Mouse (Mus musculus) splenic B cell, adult 2 months (primary cell): ENCODE results near the gene Drd3.

Source experiments
- DNase-seq: peaks from one replicate; pipeline ENCODE4 v3.0.0-alpha.2; 2011; ENCODE audit warnings: low read depth, low spot score
- H3K27me3 ChIP-seq: 2 replicates; pipeline ENCODE4 v1.6.1; 2012; ENCODE audit warnings: mild to moderate bottlenecking, low read length, moderate library complexity, mixed read lengths; ENCODE audit not compliant: control insufficient read depth, poor library complexity, insufficient read depth, severe bottlenecking
- H3K36me3 ChIP-seq: 2 replicates; pipeline ENCODE4 v1.6.1; 2012; ENCODE audit warnings: mild to moderate bottlenecking, low read length, moderate library complexity, mixed read lengths; ENCODE audit not compliant: control insufficient read depth, poor library complexity, insufficient read depth, severe bottlenecking

Drd3 gene

GRCm38 (mm10) chr16:43818404-43818803, 64.6 kb downstream of the Drd3 start:
- no peaks in the 10 kb centered on the region for H3K36me3 ChIP-seq
- no peak for DNase-seq
- H3K27me3 ChIP-seq = no peaks in the 10 kb centered on the region

- DNase-seq = no peak
- Histone ChIP-seq H3K36me3 (no peaks in the 10 kb centered on the region), H3K27me3 (no peaks in the 10 kb centered on the region; the same call in 1 of the 2 replicates)
Measured at GRCm38 (mm10) chr16:43827492-43827891, 73.7 kb downstream of the Drd3 start.

- H3K36me3 ChIP-seq = no peaks in the 10 kb centered on the region
- no peak for DNase-seq
- H3K27me3 ChIP-seq = no peaks in the 10 kb centered on the region; the same call in 1 of the 2 replicates
Measured at GRCm38 (mm10) chr16:43831957-43832356, 78.1 kb downstream of the Drd3 start.

GRCm38 (mm10) chr16:43841236-43841635, 87.4 kb downstream of the Drd3 start:
- DNase-seq = no peak
- Histone ChIP-seq H3K27me3 (no peaks in the 10 kb centered on the region), H3K36me3 (no peaks in the 10 kb centered on the region)

- H3K36me3 ChIP-seq = no peaks in the 10 kb centered on the region
- no peaks in the 10 kb centered on the region for H3K27me3 ChIP-seq
- DNase-seq = no peak
Measured at GRCm38 (mm10) chr16:43849839-43850238, 96.0 kb downstream of the Drd3 start.

DNA sequence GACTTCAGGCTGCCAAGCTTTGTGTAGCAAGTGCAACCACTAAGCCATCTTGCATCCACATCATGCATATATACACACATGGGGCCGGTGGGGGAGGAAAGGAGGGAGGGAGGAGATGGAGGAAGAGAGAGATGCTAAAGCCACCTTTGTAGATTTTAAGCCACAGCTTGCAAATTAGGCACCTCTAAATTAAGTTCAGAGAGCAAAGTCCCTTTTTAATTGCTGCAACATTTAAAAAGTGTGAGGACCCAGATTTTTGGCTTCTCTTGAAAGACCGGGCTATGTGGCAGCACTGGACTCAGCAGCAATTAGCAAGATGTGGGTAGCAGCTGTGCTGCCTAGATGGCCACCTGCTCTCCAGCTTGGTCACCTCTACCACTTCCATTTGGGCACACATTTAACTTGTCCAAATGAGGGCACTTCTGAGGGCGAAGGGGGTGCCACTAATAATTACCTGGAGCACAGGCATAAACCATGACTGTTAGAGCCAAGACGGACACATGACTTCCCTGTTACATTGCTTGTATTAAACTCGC, 105.2 kb downstream of the Drd3 start:
- H3K27me3 ChIP-seq = no peaks in the 10 kb centered on the region
- DNase-seq = no peak

GRCm38 (mm10) chr16:43860624-43861023, 106.8 kb downstream of the Drd3 start:
- no peaks in the 10 kb centered on the region for H3K27me3 ChIP-seq
- H3K36me3 ChIP-seq = no peaks in the 10 kb centered on the region
- no peak for DNase-seq

More for the DNA sequence above, 105.2 kb downstream of the Drd3 start:
- H3K36me3 ChIP-seq = no peaks in the 10 kb centered on the region

DNA sequence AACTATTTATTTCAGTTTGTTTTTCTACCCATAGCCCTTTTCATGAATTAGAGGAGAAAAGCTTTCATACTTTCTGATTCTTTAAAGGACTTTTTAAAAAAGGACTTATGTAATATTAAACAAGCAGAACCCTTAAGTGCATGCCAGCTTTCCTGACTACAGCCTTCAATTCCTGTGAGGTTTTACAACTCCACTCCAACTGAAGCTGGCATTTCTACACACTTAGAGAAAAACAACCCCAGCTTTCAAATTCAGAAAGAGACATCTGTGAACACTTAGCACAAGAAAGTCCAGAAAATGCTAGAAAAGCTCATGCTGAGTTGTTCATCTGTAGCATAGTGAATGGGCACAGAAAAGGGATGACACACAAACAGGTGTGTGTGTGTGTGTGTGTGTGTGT, 116.0 kb downstream of the Drd3 start:
- no peak for DNase-seq
- peaks cover 12% of the 10 kb centered on the region; the same call in 1 of the 2 replicates for H3K36me3 ChIP-seq

GRCm38 (mm10) chr16:43871419-43871818, 117.6 kb downstream of the Drd3 start:
- no peak for DNase-seq
- H3K36me3 ChIP-seq = peaks cover 15% of the 10 kb centered on the region; the same call in 1 of the 2 replicates
- no peaks in the 10 kb centered on the region for H3K27me3 ChIP-seq

More for the DNA sequence above, 116.0 kb downstream of the Drd3 start:
- no peaks in the 10 kb centered on the region for H3K27me3 ChIP-seq
